Mouse (Mus musculus) bone marrow, adult 2 months (tissue): ENCODE results near the gene Atn1.

ENCODE experiments used
- CTCF ChIP-seq: fragments of 200-500 bp; IDR thresholded peaks from 2 replicates; pipeline ENCODE4 v1.5.1; 2011; ENCODE audit warnings: low read length, control low read depth; ENCODE audit not compliant: control insufficient read depth, insufficient read depth
- POLR2A ChIP-seq: fragments of 200-500 bp; IDR thresholded peaks from 2 replicates; pipeline ENCODE4 v1.6.1; 2011; ENCODE audit warnings: low read depth, mild to moderate bottlenecking, control low read depth, low read length, borderline replicate concordance; ENCODE audit not compliant: control insufficient read depth

- no peak for TF ChIP-seq CTCF
- TF ChIP-seq POLR2A: no peak
Measured at GRCm38 (mm10) chr6:124782436-124782835, 26.1 kb upstream of the Atn1 start.
